Mouse (Mus musculus) MEL (cell line): ENCODE measurements around the gene Cdk2ap1. TPM values are rescaled to one million over a fixed set of nuclear protein-coding genes. Genes with fewer than 3 reads are reported as not detected.
A peak's percentile ranks its signal among the peaks of the same experiment; 100 is the strongest.

ENCODE experiments used
- DNase-seq: peaks from one replicate; pipeline ENCODE4 v3.0.0; 2011; ENCODE audit warnings: low read depth, low spot score
- H3K27ac ChIP-seq: 2 replicates; pipeline ENCODE4 v1.5.1; 2012; ENCODE audit warnings: low read depth, mild to moderate bottlenecking, control low read depth, low read length, moderate library complexity; ENCODE audit not compliant: control insufficient read depth
- H3K27me3 ChIP-seq, 2 experiments: fragments of 150-350 bp in 1 of 2; sonication (generic) in 1 of 2; 2 replicates each; pipeline ENCODE4 v1.6.1; 2012; ENCODE audit warnings: low read length in 2 of 2, mild to moderate bottlenecking in 2 of 2, improper control_type of control experiment in 1 of 2, moderate library complexity in 1 of 2; ENCODE audit not compliant: insufficient read depth in 2 of 2, control insufficient read depth in 1 of 2
- H3K36me3 ChIP-seq, 2 experiments: 2 replicates each; pipeline ENCODE4 v1.6.1; 2012 to 2014; ENCODE audit warnings: low read length in 2 of 2, improper control_type of control experiment in 1 of 2, inconsistent platforms in 1 of 2, mild to moderate bottlenecking in 1 of 2; ENCODE audit not compliant: insufficient read depth in 2 of 2, control insufficient read depth in 1 of 2
- H3K4me1 ChIP-seq, 2 experiments: fragments of 150-350 bp in 1 of 2; sonication (generic) in 1 of 2; 2 replicates each; pipeline ENCODE4 v1.6.1; 2012; ENCODE audit warnings: low read length in 2 of 2, improper control_type of control experiment in 1 of 2, mild to moderate bottlenecking in 1 of 2; ENCODE audit not compliant: insufficient read depth in 2 of 2, control insufficient read depth in 1 of 2
- H3K4me3 ChIP-seq, 2 experiments: fragments of 150-350 bp in 1 of 2; sonication (generic) in 1 of 2; 2 replicates each; pipeline ENCODE4 v1.5.1; 2012; ENCODE audit warnings: low read depth in 2 of 2, low read length in 2 of 2, mild to moderate bottlenecking in 2 of 2, moderate library complexity in 2 of 2, control low read depth in 1 of 2, improper control_type of control experiment in 1 of 2; ENCODE audit not compliant: control insufficient read depth in 1 of 2, insufficient read depth in 1 of 2
- H3K79me2 ChIP-seq: 2 replicates; pipeline ENCODE4 v1.6.1; 2012; ENCODE audit warnings: mild to moderate bottlenecking, low read length, moderate library complexity; ENCODE audit not compliant: control insufficient read depth, poor library complexity, insufficient read depth
- H3K9ac ChIP-seq: 2 replicates; pipeline ENCODE4 v1.6.1; 2012; ENCODE audit warnings: low read depth, mild to moderate bottlenecking, control low read depth, low read length, moderate library complexity; ENCODE audit not compliant: control insufficient read depth, poor library complexity, severe bottlenecking
- H3K9me3 ChIP-seq: fragments of 150-350 bp; sonication (generic); replicated peaks from 2 replicates; pipeline ENCODE4 v1.6.1; 2012; ENCODE audit warnings: mild to moderate bottlenecking, low read length, improper control_type of control experiment, moderate library complexity; ENCODE audit not compliant: insufficient read depth
- BHLHE40 ChIP-seq: IDR thresholded peaks from 2 replicates; pipeline ENCODE4 v1.6.1; 2012; ENCODE audit warnings: low read depth, mild to moderate bottlenecking, inconsistent platforms, low read length, improper control_type of control experiment, borderline replicate concordance
- CTCF ChIP-seq, 3 experiments: IDR thresholded peaks in 2 of 3; conservative IDR thresholded peaks in 1 of 3; 2 replicates each; pipeline ENCODE4 v1.5.1; 2011 to 2012; ENCODE audit warnings: low read length in 3 of 3, low read depth in 2 of 3, mild to moderate bottlenecking in 2 of 3, improper control_type of control experiment in 1 of 3, inconsistent platforms in 1 of 3, mixed read lengths in 1 of 3, moderate library complexity in 1 of 3; ENCODE audit not compliant: control insufficient read depth in 1 of 3, insufficient read depth in 1 of 3, poor library complexity in 1 of 3, severe bottlenecking in 1 of 3
- ELF1 ChIP-seq: IDR thresholded peaks from 2 replicates; pipeline ENCODE4 v1.6.1; 2014; ENCODE audit warnings: low read depth, mild to moderate bottlenecking, inconsistent platforms, low read length, improper control_type of control experiment, moderate library complexity
- GABPA ChIP-seq: IDR thresholded peaks from 2 replicates; pipeline ENCODE4 v1.6.1; 2012; ENCODE audit warnings: low read depth, mild to moderate bottlenecking, inconsistent platforms, low read length, improper control_type of control experiment, moderate library complexity
- GATA1 ChIP-seq: IDR thresholded peaks from 2 replicates; pipeline ENCODE4 v1.6.1; 2011; ENCODE audit warnings: low read depth, low read length, improper control_type of control experiment
- MAZ ChIP-seq: IDR thresholded peaks from 2 replicates; pipeline ENCODE4 v1.6.1; 2012; ENCODE audit warnings: low read depth, mild to moderate bottlenecking, inconsistent platforms, low read length, improper control_type of control experiment
- MEF2A ChIP-seq: IDR thresholded peaks from 2 replicates; pipeline ENCODE4 v1.6.1; 2014; ENCODE audit warnings: low read depth, mild to moderate bottlenecking, inconsistent platforms, low read length, improper control_type of control experiment; ENCODE audit not compliant: poor library complexity, insufficient replicate concordance, severe bottlenecking; ENCODE audit errors: extremely low read depth
- MXI1 ChIP-seq: IDR thresholded peaks from 2 replicates; pipeline ENCODE4 v1.6.1; 2011; ENCODE audit warnings: mild to moderate bottlenecking, low read depth, low read length, improper control_type of control experiment
- MYC ChIP-seq: IDR thresholded peaks from 2 replicates; pipeline ENCODE4 v1.6.1; 2011; ENCODE audit warnings: low read depth, mild to moderate bottlenecking, low read length, improper control_type of control experiment, moderate library complexity
- NELFE ChIP-seq: IDR thresholded peaks from 2 replicates; pipeline ENCODE4 v1.6.1; 2011; ENCODE audit warnings: low read depth, low read length, improper control_type of control experiment
- RAD21 ChIP-seq: IDR thresholded peaks from 2 replicates; pipeline ENCODE4 v1.6.1; 2011; ENCODE audit warnings: mild to moderate bottlenecking, low read depth, low read length, improper control_type of control experiment
- RCOR1 ChIP-seq: IDR thresholded peaks from 2 replicates; pipeline ENCODE4 v1.6.1; 2012; ENCODE audit warnings: low read depth, mild to moderate bottlenecking, inconsistent platforms, low read length, improper control_type of control experiment
- SMC3 ChIP-seq: IDR thresholded peaks from 2 replicates; pipeline ENCODE4 v1.6.1; 2011; ENCODE audit warnings: low read depth, low read length, improper control_type of control experiment
- ZC3H11A ChIP-seq: IDR thresholded peaks from 2 replicates; pipeline ENCODE4 v1.6.1; 2012; ENCODE audit warnings: low read depth, mild to moderate bottlenecking, inconsistent platforms, low read length, improper control_type of control experiment
- polyA plus RNA-seq, 2 experiments: library from polyadenylated mRNA; stranded (reverse) in 1 of 2; unstranded in 1 of 2; fragments of >175 nt in 1 of 2; fragments of >200 nt in 1 of 2; gene quantifications; 2 replicates each; pipeline versions ENCODE4 v1.2.1 to v1.2.4; 2012; ENCODE audit warnings: low replicate concordance in 2 of 2, low read depth in 1 of 2; ENCODE audit not compliant: insufficient read length in 2 of 2, insufficient read depth in 1 of 2, missing spikeins in 1 of 2
- total RNA-seq: library from RNA; depleted of rRNA; stranded (reverse); fragments of 300-350 nt; gene quantifications from 2 replicates; pipeline ENCODE4 v1.2.3, GENCODE M21; 2012

The Cdk2ap1 gene
- total and polyA plus RNA-seq, 3 experiments: 110 to 430 TPM; not detected in 1

GRCm38 (mm10) chr5:124364173-124364918 lies 1.5 kb upstream of the Cdk2ap1 start:
- no peaks in the 10 kb centered on the region for H3K27me3 ChIP-seq
- H3K9me3 ChIP-seq: no peaks in the 10 kb centered on the region
- peaks cover 2 to 3% of the 10 kb centered on the region in 2 experiments; a peak in 3 of 4 replicates for H3K36me3 ChIP-seq
- DNase-seq: no peak
- H3K4me3 ChIP-seq: no peak overlapping the region
- no peaks in the 10 kb centered on the region for H3K79me2 ChIP-seq
- no peak overlapping the region for H3K27ac ChIP-seq
- H3K9ac ChIP-seq: no peak overlapping the region
- H3K4me1 ChIP-seq: peaks cover 0 to 3% of the 10 kb centered on the region in 2 experiments; a peak in 1 of 4 replicates
- TF ChIP-seq RCOR1: no peak
- TF ChIP-seq GABPA: no peak
- no peak for TF ChIP-seq MEF2A
- no peak for TF ChIP-seq MAZ
- TF ChIP-seq MXI1: no peak
- no peak for TF ChIP-seq GATA1
- TF ChIP-seq MYC: no peak

- no peak overlapping the region for H3K4me3 ChIP-seq
- no peak for TF ChIP-seq ELF1
- TF ChIP-seq MYC: 0 out of 2 replicates have a peak, but pooled peaks have one; percentile 30
- TF ChIP-seq CTCF (IDR thresholded peaks at IDR 0.05 in 2 of 3, conservative IDR thresholded peaks at IDR 0.05 in 1 of 3; ENCODE audit: control insufficient read depth in 1 of 3, insufficient read depth in 1 of 3, low read depth in 2 of 3, low read length in 3 of 3, poor library complexity in 1 of 3, severe bottlenecking in 1 of 3): peak; percentile 40 to 74 (median 61)
- TF ChIP-seq NELFE: no peak
- TF ChIP-seq RAD21: peak; percentile 59
- TF ChIP-seq SMC3: peak; percentile 71
- no peak for TF ChIP-seq BHLHE40
- TF ChIP-seq ZC3H11A: peak; percentile 59; the same call in 1 of the 2 replicates
- H3K36me3 ChIP-seq: no peaks in the 10 kb centered on the region
- peaks cover 3% of the 10 kb centered on the region; the same call in 1 of the 2 replicates for H3K79me2 ChIP-seq
- H3K9ac ChIP-seq: no peak overlapping the region
- no peaks in the 10 kb centered on the region for H3K27me3 ChIP-seq
- peak; percentile 67 for DNase-seq
- H3K9me3 ChIP-seq: no peaks in the 10 kb centered on the region
- no peak overlapping the region for H3K27ac ChIP-seq
- peaks cover 0 to 2% of the 10 kb centered on the region in 2 experiments; a peak in 1 of 4 replicates for H3K4me1 ChIP-seq
These were observed 3.2 kb downstream of the Cdk2ap1 start for GRCm38 (mm10) chr5:124359641-124360040.
